Mouse (Mus musculus) liver (tissue): ENCODE measurements at regions not wholly inside any gene's neighbourhood (a gene's known extent, or its start where the extent isn't known, plus 50 kb on each side); places are given as distances from the start of the nearest gene placed in this dataset.

Experiments
- DNase-seq: peaks from one replicate; pipeline ENCODE4 v3.0.0-alpha.2; 2020; ENCODE audit warnings: mixed read lengths

DNA sequence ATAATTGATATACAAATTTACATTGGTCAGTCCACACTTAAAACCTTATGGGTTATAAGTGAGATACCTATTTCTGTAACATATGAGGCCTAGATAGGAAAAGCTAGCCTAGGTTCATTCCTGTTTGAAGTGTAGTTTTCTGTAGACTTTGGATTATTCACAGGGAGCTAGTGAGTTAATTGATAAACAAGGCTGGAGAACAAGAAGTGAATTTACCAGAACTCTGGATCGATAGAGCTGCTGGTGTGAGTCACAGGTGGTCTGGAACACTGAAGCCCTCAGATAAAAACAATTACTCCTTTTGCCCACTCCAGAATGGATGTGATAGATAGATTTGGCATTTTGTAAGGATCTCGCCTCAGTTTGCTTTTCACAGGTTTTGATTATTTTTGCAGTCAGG is 62.0 kb upstream of the Rtl1 start:
- no peak for DNase-seq

DNA sequence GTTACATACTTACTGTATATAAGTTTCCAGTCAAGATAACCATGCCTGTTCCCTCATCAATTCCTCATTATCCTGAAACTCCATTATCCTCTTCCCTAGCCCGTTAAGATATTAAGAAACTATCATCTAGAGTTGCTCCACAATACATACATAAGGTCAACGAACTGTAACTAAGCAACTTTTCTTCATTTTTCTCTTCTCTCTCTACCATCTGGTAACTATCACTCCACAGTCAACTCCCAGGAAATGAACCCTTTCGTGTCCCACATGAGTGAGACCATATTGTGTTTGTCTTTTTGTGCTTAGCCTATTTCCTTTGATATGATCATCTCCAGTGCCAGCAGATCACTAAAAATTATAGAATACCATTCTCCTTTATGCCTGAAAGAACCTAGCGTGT is 74.6 kb upstream of the Rtl1 start:
- DNase-seq = no peak

DNA sequence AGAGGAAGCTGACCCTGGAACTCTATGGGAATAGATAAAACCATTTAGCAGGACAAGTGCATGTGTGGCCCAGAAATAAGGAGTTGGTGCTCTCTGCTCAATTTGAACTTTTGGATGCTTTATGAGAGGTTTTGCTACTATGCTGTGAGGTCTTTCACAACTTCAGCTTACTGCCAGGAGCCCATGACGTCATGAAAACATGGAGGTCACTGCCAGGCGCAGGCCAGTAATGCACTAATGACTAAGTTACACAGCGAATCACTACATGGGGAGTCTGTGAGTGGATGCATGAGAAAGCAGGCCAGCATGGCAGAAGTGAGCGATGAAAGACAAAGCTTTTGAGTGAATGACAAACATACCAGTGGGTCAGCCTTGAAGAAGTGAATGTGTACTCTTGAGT is 93.9 kb upstream of the Rtl1 start:
- no peak for DNase-seq

DNA sequence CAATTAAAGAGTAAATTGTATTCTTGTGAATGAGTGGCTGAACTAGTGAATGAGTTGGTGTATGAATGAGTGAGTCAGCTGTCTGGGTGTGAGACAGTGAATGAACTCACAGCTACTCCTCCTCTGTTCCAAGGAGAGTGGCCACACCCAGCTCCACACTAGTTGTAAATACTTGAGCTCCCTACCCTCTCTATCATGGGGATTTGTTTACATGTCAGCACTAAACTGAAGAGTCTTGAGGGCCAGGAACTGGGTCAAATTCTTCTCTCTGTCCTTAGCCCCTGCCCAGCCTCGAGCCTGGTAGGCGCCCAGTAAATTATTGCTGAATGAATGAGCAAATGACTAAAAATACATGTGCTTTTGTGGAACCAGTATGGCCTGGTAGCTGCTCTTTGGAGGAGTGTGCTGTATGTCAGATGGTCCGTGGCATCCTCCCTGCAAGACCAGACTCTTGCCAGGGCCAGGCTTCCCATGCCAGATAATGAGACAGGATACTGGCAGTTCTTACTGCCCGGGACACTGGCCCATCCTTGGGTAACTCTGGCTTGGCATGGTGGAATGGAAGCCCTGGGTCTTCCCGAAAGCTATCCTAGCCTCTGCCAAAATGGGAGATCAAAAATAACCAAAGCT is 94.8 kb upstream of the Rtl1 start:
- no peak for DNase-seq

DNA sequence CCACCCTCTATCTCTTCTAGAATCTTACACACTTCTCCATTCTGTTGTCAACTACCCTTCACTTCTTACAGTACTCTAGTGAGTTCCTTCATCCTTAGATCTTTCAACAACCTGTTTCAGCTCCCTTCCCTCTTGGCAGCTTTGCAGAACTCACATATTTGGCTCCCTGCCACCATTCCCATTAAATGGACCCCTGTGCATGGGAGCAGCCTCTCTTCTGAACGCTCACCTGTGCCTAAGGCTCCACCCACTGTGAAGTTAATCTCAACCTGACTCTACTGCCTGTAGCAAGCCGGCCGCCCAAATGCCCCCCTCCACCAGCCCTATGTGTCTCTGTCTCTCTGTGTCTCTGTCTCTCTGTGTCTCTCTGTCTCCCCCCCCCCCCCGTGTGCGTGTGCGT is 106.7 kb upstream of the Rtl1 start:
- no peak for DNase-seq

DNA sequence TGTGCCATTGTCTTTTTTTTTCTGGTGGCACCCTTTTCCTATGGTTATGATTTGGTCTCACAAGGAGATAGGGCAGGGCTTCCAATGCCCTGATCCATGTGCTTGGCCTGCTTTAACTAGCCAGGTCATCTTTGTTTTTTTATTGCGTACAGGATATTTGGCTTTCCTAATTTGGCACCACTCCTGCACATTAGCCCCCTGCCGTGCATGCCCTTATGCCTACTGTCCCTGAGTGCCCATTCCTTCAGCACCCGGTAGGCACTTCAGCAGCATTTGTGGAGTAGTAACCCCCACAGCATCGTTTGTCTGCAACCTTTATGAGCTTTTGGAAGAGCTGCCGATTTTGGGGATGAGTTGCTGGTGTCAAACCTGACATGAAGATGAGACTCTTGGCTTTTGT is 109.5 kb upstream of the Rtl1 start:
- DNase-seq = no peak

DNA sequence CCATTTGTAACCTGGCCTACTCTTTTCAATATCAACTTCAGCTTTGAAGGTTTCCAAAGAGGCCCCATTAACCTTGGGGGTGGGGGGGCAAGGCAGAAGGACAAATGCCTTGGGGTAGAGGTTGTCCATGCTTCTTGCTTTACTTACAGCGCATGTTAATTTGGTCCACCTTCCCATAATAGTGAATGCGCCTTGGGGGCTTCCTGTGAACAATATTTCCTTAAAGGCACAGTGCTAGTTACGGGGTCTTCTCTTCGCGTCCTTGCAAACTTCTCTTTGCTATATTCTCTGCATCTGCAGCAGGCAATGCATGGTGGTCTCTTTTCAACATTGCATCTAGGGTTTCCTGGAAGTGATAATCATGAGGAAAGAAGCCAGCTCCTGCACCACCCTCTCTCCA is 111.3 kb upstream of the Rtl1 start:
- DNase-seq = no peak

DNA sequence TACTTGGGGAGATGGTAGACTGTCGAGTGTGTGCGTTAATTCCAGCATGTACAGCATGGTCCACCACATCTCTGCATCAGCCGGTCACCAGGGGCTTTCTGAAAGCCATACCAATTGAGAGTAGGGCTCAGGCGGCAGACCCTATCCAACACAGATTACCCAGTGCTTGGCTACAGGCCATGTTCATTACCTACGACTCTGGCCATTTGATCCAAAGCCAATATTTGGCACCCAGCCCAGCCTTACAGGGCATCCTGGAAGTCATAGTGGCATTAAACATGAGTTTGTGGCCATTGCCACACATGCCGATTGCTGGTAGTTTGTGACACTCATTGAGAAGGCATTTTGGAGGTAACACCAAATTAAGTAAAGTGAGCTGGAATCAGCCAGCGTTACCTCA is 111.8 kb upstream of the Rtl1 start:
- no peak for DNase-seq

DNA sequence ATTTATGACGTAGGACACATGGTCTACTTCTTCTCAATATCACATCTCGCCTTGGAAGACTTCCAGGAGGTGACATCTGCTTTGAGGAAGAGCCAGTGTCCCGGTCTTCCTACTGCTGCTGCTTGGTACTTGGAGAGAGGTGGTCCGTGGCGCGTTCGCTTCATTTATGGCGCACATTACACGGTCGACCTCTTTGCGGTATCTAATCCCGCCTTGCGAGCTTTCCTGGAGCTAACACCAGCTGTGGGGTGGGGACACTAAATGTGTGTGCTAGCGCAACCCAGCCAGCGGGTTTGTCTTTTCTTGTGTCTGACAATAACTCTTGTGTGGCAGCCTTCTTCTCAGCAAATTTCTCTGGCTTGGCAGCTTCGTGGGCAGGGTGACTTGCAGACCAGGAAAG is 112.3 kb upstream of the Rtl1 start:
- no peak for DNase-seq

DNA sequence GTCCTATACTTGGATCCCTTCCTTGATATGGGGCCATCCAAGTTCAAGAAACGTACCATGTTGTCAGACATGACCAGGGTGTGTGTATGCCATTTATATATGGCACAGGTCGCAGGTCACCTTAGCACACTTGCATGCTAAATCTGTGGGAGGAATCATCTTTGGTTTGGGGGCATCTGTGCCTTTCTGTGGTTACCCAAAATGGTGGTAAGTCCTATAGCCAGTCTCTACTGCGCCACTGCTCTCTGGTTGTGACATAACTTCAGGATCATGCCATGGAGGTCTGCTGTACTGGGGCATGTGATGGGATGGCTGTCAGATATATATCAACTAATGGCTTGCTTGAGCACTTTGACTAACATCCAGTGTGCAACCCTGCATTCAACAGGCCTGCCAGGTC is 112.9 kb upstream of the Rtl1 start:
- DNase-seq = no peak

DNA sequence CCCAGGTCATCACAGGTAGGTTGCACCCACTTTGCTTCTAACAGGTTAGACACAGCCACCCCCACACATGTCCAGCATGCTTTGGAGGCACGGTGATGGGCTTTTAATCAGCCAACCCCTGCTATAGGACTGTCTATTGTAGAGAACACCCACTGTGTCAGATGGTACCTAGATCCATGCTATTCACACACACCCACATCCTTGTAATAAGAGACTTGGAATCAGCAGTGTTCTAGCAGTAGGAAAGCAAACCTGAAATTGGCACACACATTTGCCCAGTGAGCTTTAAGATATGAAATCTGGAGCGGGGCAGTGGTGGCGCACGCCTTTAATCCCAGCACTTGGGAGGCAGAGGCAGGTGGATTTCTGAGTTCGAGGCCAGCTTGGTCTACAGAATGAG is 113.9 kb upstream of the Rtl1 start:
- DNase-seq = no peak

DNA sequence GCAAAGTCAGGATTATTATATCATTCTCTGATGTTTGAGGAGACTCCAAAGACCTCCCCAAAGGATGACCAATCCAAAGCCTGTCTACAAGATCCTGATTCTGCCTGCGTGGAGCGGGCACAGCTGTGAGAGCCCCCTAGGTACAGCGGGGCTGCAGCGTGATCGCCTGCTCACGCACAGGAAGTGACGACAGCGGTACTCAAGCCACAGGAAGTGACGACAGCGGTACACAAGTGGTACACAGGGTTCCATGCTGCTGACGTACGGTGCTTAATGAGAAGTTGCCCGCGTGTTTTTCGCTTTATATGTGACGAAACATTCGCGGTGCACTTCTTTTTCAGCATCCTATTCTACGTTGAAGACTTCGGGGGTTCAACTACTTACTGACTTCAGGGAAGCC is 116.9 kb upstream of the Rtl1 start:
- DNase-seq = peak; percentile 3

DNA sequence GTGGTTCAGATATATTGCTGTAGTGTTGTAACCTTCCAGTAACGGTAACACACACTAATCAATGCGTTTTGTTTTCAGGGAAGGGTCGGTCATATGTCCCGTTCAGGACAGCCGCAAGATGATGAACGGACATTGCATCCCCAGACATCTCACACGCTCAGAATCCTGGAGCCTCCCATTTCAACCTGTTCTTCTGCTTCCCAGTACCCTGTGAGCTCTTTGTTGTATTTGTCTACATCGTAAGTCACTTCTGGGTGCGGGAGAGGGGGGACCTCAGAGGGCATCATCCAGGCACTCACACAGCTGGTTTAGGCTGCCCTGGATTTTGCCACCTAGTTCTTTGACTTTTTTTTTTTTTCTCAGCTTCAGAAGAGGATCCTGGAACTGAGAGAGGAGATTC is 117.9 kb upstream of the Rtl1 start:
- peak; percentile 0 for DNase-seq

DNA sequence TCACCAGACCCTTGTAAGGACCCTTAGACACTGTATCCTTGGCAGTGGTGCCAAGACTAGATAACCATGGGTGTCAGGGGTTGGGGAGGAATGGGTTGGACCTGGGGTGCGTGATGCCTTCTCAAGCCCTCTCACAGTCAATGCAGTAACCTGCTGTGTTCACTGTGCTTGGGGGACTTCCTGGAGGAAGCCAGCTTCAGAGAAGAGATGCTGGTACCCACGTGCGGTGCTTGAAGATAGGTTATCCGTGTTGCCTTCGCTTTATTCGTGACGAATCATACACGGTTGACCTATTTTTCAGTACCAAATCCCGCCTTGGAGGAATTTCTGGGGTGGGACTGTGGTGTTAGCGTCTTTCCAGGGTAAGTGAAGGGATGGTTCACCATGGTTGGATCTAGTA is 138.1 kb upstream of the Rtl1 start:
- DNase-seq = no peak

DNA sequence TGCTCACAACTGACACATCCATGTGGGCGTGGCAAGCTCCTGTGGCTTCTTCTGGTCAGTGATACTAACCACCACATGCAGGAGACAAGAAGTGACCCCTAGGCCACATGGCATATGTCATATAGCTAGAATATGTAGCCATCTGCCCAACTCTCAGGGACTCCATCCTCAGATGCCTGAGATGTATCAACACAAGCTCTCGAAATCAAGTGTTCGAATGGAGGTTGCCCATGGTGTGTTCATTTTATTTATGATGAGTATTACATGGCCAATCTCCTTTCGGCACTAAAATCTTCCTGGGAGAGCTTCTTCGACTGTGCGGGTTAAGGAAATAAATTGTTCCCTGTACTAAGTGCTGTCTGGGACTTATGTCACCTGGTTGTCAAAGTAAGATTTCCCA is 138.8 kb upstream of the Rtl1 start:
- no peak for DNase-seq

DNA sequence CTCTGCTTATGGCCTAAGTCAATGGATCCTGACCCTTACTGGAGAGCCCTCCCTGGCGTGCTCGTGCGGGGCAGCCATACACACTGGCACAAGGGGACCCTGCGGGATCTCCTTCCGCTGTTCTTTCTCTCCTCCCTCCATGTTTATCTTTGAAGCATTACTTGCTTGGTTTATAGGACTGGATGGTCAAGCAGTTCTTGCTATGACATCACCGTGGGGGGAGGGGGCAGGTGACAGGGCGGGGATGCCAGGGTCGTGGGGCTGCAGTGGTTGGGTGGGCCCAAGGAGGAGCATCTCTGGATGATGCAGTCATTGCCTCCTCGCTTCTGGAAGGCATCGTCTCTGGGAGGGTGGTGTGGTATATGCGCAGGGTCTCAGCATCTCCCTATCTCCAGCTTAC is 142.4 kb upstream of the Rtl1 start:
- no peak for DNase-seq

DNA sequence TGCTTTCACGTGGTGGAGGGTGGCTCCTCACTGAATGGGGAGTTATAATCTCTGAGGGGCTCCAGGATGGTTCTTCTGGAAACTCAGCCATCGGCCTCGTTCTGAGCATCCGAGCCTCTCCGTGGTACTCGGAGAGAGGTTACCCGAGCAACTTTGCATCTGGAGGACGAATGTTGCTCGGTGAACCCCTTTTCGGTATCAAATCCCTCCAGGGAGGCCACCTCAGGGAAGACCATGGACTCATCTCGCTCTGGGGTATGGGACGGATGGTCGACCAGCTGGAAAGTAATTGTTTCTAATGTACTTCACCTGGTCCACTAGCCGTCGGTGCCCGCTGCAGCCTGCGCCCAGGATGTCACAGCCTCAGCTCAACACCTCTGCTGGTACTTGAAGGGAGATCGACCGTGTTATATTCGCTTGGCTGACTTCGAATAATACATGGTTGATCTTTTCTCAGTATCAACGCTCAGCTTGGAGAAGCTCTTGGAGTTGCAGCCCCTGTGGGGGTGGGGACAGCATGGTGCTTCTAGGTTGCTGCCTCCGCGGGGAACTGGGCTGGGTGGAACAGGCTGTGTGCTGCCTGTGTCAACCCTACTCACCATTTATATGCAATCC is 143.0 kb upstream of the Rtl1 start:
- DNase-seq = no peak

DNA sequence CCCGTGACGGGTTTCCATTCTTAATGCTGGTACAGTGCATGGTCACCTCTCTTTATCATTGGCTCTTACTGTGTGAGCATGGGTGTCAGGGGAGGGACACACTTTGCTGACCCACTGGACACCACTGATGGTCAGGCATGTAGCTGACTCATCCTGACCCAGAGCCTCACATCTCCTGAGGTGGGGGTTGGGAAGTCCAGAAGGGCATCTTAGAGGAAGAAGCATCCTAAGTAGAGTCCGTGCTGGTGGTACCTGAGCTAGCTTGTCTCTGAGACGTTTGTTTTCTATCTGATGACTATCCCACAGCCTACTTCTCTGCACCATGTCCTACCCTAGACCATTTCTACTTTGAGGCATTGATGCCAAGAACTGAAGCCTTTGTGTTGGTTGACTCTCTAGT is 144.1 kb upstream of the Rtl1 start:
- no peak for DNase-seq

DNA sequence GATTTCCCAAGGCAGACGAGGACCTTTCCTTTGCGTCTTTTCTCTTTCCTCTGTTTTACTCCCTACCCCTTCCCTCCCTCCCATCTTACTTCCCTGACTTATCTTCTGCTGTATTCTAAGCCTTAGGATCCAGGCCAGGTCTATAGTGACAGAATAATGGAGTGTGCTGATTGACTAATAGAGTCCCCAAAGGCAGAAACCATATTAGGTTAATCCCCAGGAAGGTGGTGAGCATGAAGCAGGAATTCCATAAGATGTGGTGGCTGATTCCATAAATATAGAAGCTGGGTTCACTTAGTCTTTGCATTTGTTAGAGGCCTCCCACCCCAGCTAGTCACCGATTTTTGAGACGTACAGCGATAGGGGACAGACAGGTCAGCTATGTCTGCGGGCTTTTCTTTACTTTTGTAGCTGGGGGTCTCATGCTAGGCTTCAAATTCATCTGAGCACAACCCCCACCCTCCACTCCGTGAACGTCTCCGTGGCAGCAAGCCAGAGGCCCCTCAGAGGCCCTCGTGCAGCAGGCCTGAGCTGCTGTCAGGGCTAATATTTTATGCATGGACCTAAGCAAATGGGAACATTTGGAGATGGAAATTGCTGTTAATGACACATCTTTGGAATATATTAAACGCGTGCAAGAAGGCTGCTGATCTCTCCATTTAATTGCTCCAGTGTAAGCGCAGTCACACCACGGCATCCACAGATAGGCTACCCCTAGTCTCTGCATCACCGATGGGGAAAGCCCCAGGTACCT is 145.8 kb upstream of the Rtl1 start:
- DNase-seq = peak; percentile 30

DNA sequence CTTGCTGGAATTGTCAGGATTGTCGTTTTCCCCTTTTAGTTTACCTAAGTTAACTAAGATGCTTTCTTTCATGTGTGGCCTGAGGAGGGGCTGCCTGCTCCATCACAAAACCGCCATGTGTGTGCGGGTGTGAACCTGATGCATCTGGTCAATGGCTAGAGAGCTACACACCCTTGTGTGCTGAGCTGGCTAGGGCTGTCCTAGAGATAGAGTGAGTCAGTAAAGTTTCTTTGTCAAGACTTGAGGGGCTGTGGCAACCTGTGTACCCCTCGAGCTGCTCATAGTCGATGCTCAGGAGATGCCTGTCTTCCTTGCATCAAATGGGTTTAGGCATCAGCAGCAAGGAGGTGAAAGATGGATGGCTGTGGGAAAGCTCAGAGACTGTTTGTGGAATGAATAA is 147.1 kb upstream of the Rtl1 start:
- no peak for DNase-seq

DNA sequence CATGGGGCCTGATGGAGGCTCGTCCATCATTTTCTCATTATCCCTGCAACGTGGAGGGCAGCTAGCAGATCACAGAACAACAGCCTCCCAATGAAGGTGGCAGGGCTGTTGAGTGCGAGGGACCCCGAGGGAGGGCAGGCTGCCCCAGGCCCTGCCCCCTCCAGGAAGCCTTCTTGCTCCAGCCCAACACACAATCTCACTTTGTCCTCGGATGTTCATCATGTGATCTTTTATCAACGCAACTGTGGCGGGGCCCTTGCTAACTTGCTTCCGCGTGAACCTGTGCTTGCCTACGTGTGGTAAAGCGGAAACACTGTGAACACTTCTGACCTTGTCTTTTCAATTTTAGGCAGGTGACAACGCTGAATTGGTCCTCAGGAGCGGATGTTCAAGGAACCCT is 147.6 kb upstream of the Rtl1 start:
- DNase-seq = no peak

DNA sequence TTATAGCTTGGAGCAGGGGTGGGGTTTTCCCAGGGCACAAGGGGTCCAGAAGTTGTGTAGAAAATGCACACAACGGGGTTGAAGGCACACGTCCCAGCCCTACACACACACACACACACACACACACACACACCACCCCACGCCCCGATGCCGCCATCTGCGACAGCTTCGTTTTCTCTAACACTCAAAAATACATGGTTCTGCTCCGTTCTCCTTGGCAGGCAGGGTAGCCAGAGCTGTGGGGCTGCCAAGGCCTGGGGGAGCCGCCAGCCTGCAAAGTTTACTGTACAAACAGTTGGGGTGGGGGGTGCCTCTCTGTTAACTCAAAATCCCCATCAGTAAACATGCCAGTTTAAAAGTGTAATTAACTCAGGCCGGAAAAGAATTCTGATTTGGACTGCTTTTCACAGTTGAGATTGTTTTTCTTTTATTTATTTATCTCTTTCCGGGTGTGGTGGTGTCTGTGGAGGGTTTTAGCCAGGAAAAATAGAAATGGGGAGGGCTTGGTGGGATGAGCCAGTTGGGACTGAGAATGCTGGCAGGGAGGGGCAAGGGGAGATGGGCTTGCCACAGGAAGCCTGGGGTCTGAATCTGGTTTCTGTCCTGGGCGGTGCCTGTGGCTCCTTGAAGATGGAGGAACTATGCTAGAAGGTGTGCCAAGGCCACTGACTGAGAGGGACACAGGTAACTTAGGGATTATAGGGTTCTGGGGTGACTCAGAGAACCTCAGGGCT is 148.4 kb upstream of the Rtl1 start:
- DNase-seq = no peak

DNA sequence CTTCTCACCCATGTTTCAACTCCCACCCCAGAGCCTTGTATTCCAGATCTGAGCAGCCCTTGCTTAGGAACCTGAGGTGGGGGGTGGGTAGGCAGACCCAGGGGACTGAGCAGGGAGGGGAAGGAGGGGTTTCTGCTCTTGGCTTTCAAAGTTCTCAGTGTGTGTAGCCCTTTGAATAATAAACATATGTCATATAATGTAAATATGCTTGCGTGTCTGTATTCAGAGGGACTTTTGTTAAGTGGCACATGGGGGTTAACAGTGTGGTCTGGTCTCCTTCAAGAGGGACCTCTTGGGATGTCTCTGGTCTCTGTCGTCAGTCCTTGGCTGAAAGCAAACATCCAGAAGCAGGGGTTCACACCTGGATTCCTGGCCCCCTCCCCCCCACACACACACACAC is 149.1 kb upstream of the Rtl1 start:
- no peak for DNase-seq

DNA sequence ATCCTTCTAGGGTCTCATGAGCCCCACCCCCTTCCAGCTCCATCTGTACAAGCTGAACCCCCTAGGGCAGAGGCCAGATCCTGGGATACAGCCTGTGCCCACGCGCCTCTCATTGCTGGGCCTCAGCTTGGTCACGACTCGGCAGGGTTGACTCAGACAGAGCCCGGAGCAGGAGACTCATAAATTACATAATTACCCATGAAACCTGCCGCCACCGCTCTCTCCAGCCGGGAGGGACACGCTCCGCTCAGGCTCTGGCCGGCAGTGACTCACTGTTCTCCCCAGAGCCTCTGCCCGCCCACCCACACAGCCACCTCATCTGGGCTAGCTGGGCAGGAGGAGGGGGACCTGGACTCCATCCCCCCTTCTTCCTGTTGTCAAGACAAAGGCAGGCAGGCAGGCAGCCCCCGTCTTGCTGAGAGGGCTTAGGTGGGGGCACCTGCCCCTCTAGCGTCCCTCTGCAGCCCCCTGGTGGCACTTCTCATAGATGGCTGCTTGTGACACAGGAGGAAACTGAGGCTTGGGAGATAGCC is 149.6 kb upstream of the Rtl1 start:
- DNase-seq = peak; percentile 56
